Mouse (Mus musculus) lung, postnatal 0 days (tissue): Measurements from ENCODE around the gene Il12a.
A peak's percentile ranks its signal among the peaks of the same experiment; 100 is the strongest.

ENCODE experiments used
- CTCF ChIP-seq: IDR thresholded peaks from 2 replicates; pipeline ENCODE4 v1.5.1; 2016; ENCODE audit warnings: antibody characterized with exemption, mild to moderate bottlenecking
- EP300 ChIP-seq: IDR thresholded peaks from 2 replicates; pipeline ENCODE4 v1.6.1; 2016; ENCODE audit warnings: antibody characterized with exemption, mild to moderate bottlenecking, control low read depth

- TF ChIP-seq CTCF, result peak; percentile 60
- no peak for TF ChIP-seq EP300
These were observed 53.7 kb downstream of the Il12a start for GRCm38 (mm10) chr3:68744162-68744561.
